Mouse (Mus musculus): ENCODE measurements around the gene Slc35f3. TPM values are rescaled to one million over a fixed set of nuclear protein-coding genes. Genes with fewer than 3 reads are reported as not detected.

Slc35f3 gene
- polyA plus RNA-seq (2015; fragmentation: Nextera tagmentation; extraction: Ambion mirVana), result 0.08 and 0.27 TPM in 2 replicates

DNA sequence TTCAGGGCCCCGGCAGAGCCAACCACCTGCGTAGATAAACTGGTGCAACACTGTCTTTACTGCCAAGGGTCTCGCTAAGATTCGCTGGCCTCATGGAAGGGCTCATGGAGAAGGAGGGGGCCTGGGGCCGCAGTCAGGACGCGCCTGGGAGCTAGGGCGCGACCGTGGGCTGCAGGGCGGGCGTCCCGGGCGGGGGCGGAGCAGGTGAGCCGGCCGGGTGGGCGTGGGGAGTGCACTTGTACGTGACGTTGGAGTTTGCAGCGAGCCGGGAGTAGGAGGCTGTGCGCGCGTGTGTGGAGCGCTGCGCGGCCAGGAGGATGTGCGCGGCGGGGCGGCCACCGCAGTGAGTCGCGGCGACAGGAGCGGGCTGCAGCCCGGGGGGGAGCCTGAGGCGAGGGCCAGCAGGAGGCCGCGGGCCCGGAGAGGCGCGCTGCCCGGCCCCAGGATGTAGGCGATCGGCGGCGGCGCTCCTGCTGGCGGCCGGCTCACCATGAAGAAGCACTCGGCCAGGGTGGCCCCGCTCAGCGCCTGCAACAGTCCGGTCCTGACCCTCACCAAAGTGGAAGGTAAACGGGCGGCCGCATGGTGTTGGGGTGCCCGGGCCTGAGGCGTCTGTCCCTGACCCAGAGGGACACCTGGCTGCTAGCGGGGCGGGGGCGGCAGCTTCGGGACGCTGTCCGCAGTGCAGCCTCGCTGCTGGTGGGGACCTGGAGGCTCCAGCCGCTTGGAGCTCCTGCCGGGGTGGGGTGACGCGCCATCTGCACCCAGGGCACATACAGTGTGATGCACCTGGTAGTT, at the start of gene Slc35f3:
Gene Slc35f3, plus strand, starts transcription at position 263 of the 798 bp plus-strand sequence.
- DNase-seq (ENCODE audit: low spot score), result no peak

DNA sequence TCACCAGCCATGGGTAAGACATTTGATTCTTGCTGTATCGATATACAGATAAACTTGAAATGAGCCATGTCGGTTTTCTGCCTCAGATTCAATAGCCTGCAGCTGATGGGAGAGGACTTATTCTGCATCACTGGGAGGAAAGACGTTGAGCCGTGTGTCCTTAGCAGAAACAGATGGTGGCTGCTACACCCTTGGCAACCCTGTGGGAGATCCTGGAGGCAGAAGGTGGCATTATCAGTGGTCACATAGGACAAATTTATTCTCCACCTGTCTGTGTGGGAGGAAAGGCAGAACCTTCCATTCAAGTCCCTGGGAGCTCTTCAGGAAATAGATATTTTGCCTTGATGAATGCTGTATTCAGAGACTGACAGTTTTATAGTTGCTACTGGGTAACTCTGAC, 47.9 kb upstream of the Slc35f3 start:
- no peak for DNase-seq (ENCODE audit: low spot score)

DNA sequence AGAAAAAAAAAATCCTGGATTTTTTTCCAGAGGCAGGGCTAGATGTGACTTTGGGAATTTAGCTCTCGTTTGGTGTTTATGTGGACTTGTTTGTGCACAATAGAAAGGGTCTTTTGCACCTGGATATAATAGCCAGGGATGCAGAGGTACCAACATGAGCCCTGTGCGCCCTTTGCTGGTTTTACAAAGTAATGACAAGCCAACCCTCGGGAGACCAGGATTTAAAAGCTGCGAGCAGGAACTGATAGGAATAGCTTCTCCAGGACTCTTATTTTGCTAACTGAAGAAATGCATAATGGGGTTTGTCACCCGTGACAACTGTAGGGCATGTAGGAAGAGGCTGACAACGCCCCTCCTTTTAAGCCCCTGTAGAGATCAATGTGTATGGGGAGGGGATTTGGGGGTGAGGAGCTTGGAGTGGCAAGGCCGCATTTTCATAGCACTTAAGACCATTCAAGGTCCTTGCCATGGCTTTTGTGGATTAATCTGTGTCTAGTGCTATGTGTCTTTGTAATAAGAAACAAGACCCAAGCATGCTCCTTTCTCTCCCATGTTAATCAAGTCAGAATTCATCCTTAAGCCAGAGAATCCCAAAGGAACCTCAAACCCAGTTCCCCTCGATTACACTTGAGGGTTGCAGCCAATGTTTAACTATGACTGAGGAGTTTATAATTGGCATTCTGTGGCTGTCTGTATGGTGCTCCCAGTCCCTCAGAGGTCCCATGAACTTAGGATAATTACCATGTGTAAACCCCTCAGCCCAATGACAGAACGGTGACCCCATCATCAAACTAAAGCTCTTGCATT, 41.6 kb upstream of the Slc35f3 start:
- no peak for DNase-seq (ENCODE audit: low spot score)

DNA sequence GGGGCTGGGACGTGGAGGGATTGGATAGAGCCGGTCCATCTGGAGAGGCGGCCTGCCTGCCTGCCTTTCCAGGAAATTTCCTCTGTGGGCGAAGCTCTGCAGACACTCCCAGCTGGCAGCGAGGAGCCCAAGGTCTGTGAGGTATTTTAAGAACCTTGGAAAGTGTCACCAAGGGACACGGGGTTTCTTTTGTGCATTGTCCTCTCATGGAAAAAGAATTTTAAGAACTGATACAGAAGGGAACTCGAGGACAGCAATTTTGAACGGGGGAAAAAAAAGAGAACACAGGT, 41.0 kb upstream of the Slc35f3 start:
- DNase-seq (ENCODE audit: low spot score), result no peak

DNA sequence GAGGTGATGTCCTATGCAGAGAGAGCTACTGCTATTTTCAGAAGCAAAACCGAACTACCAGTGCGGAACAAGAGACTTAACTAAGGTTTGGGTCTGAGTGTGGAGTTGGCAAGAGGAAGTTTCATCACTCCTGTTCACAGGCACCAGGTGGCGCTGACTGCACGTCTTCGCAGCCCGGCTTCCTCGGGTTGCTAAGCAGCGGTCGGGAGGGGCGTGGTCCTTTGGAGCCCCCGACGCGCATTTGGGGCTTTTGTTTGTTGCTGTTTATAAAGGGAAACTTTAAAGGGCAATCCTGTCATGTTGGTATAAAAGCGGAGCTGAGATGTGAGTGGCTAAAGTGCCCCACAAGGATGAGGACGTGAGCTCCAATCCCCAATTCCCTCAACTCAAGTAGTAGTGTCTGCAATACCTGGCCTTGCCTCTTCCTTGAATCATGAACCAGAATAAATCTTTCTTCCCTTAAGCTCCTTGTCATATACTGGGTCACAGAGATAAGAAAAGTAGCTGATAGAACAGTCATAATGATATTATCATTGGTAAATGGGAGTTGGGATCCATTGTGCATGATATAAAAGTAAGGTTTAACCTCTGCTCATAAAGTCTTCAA, 40.1 kb upstream of the Slc35f3 start:
- peak; percentile 53 for DNase-seq (ENCODE audit: low spot score)

DNA sequence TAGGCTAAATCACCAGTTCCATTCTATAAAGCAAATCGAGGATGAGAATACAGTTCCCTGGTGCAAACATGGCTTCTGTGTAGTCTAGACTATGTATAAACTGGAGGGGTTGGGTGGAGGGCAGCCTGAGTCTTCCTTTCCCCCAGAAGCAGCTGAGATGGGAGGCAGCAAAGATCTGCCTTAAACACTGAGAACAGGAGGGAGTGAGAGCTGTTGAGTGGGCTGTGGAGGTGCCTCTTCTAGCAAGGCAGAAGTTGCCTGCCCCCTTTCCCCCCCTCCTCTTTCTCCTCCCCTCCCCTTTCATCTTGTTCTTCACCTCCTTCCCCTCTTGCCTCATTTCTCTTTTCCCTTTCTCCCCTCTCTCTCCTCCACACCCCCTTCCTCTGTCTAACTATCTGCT, 33.2 kb upstream of the Slc35f3 start:
- no peak for DNase-seq (ENCODE audit: low spot score)

DNA sequence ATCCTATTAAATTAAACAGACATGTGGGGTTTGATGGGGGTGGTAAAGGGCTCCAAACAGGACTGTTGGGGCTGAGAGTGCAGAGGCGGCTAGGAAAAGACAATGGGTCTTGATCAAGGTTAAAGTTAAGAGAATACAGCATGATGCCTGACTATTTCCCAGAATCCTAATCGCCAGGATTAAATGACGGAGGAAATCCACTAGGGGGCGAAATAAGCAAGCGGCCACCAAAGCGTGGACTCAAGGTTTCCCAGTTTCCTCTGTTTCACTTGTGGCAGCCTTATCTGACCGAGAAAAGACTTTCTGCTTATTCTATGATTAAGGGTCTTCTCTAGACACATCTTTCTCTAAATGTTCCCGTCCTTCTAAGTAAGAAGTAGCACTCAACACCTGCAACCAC, 31.2 kb upstream of the Slc35f3 start:
- DNase-seq (ENCODE audit: low spot score), result peak; percentile 3

DNA sequence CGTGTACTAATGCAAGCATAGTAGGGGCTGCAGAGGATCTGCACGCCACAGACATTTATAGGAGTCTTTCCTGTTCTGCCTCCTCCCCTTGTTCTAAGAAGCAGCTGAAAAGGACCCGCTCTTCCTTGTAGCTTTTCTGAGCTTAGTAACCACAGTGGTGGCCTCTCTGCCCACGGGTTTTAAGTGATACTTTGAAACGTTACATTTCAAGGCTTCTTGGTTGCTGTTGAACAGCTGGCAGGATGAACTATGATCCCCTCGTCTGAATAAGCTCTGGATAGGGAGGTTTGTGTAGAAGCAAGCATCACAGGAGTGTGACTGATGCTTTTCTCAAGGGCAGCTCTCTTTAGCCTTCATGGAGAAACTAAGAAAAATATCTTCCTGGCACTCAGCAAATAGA, 28.6 kb upstream of the Slc35f3 start:
- no peak for DNase-seq (ENCODE audit: low spot score)

DNA sequence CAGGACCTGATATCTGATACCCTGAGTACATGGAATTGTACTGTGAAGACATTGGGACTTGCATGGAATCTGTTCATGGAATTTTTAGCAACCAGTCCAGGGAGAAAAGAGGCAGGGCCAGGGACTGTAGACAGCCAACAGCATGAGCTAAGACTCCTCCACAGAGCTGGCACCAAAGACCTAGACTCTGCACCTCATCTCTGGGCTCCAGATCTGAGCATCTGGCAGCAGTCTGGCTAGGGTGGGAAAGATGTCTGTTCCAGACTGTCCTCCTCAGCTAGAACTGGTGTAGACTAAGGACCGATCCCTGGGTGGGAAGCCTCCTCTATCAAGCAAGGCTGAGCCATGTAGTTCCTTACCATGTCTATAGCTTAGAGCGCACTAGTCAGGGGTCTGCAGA, 25.9 kb upstream of the Slc35f3 start:
- no peak for DNase-seq (ENCODE audit: low spot score)

DNA sequence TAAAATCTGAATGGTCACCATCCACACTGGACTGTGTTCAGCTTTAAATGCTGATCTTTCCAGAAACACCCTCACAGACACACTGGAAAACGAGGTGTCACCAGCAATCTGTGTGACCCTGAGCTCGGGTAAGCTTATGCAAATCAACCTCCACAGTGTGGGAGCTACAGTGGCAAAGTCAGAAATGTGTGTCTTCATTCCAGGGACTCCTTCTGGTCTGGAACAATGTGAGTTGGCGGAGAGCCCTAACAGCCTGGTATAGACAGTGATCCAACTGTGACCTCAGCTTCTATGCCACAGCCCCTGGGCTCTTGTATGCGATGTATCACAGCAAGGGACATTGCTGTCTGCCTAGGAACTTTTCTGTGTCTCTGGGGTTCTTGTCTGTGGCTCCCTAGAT, 25.3 kb upstream of the Slc35f3 start:
- no peak for DNase-seq (ENCODE audit: low spot score)

DNA sequence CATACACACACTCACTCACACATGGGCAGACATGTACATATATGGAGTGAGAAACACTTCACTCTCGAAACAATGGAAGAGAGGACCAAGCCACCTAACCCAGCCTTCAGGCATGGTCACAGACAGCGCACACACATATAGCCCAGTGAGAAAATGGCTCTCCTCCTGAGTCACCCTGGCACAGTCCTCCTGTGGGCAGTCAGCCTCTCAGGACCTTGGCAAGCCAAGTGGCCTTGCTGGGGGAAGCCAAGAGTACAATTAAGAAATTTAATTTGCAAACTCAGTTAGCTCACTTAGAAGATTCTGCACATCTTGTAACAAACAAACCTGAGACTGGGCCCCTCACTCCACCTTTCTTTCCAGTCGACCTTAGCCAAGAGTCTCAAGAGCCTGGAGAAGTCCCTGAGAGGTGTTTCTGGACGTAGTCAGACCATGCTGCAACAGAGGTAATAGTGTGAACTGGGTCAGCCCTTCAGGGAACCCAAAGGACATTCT, 23.4 kb upstream of the Slc35f3 start:
- DNase-seq (ENCODE audit: low spot score), result no peak

DNA sequence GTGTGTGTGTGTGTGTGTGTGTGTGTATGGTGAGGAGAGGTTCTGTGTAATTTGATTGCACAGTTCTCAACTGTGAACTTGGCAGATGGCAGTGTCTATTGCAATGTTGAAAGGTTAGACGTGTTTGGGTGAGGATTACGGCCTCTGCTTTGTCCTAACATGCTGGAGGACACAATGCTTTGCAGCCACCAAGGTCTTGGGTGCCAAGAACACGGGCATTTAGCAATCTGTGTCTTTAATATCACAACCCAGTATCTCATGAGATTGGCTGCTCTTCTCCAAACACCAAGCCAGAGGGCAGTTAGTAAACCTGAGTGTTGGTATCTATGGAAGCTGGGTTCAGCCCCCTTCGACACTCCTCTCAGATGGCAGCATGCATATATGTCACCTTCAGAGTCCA, 22.5 kb upstream of the Slc35f3 start:
- DNase-seq (ENCODE audit: low spot score), result no peak

DNA sequence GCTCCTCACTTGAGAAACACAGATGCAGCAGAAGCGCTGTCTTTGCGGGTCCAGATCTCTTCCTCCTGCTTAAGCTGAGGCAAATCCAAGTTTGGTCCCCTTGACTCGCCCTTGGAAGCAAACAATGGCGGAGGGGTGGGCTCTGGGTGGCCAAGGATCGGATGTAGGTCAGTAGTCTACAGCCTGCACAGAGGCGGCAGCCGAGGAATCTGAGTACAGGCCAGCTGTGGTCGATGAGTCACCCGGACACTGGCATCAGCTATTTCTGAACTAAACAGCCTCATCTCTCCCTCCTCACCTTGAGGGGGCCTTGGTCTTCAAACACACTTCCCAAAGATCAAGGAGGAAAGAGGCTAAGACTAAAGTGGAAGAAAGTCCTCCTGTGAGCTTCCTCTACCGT, 6.4 kb upstream of the Slc35f3 start:
- DNase-seq (ENCODE audit: low spot score), result no peak

DNA sequence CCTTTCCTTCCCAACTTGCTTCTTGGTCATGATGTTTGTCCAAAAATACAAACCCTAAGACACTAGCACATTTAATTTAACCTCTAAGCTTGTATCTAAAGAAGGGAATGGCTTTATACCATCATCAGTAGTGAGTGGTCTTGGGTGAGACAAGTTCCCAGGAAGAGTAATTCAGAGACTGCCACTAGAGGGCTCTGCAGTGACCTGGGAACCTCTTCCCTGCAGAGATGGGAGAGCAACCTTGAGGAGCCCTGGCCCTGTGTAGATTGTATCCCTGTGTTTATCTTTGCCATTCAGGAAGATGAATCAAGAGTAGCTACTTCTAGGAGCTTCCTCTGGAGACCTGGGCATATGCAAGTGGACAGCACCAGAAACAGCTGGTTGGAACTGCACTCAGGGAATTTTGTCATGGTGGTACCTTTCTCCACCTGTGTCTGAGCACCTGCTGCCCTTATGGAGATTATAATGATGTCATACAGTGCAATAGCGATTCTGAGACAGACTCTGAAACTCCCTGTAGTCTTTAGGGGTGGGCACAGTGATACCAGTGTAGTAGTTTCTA, 993 bp upstream of the Slc35f3 start:
- peak; percentile 5 for DNase-seq (ENCODE audit: low spot score)

DNA sequence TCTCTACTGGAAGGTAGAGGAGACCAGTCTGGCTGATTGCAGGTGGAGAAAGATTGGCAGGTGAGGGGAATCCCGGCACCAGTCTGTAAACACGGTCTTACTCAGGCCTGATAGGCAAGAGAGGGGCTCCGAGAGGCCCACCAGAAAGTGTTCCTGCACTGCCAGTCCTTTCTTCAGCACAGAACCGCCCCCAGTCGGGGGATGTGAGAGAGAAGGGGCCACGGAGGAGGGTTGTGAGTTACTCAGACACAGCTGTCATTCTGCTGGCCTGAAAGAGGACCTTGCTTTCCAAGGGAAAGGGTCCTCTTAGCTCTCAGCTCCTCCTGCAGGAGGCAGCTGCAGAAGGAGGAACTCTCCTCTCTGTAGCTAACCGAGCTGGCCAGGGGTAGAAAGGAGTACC, 975 bp downstream of the Slc35f3 start:
- DNase-seq (ENCODE audit: low spot score), result no peak

DNA sequence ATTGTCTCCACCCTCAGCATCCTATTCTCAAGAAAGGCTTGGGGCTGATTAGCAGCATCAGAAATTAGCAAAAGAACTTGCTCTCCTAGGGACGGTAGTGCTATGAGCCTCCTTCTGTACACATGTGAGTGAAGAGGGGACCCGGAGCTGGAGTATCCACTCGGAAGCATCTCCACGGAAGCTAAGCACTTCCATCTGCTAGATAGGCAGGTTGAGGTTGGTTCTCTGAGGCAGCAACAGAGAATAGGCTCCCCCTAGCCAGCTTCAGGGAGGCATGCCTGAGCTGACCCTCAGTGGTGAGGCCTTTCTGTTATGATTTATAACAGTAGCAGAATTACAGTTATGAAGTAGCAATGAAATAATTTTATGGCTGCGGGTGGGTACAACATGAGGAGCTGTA, 2.0 kb downstream of the Slc35f3 start:
- no peak for DNase-seq (ENCODE audit: low spot score)

DNA sequence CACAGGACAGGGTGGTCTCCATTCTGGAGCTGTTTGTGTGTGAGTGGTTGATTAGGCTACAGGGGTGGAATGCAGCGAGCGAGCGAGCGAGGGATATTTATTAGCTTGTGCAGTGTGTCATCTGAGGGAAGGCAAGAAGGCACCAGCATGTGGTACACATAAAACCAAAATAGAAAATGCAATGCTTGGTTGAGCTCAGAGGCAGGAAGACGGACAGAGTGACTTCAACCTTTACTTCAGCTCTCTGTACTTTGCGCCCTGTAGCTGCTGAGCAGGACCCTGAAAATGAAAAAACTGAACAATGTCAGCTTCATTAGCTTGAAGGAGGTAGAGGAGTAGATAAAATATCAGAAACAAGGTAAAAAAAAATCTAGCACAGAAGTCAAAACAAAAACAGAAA, 3.2 kb downstream of the Slc35f3 start:
- no peak for DNase-seq (ENCODE audit: low spot score)

DNA sequence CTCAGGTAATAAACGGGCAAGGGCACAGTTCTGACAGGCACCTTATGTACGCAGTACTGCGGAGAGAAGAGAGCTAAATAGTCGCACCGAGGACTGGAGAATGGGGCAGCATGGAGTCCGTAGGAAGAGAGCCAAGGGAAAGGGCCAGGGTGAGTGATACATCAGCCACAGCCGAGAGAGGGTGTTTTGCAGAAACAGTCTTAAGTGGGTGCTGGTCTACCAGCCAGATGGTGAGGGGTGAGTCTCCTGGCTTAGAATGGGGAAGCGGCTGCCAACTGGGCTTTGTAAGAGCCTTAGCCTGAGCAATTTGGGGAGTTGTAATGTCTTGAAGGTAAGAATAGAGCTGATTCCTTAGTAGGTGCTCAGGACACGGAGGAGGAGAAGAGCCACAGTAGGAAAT, 8.8 kb downstream of the Slc35f3 start:
- no peak for DNase-seq (ENCODE audit: low spot score)

DNA sequence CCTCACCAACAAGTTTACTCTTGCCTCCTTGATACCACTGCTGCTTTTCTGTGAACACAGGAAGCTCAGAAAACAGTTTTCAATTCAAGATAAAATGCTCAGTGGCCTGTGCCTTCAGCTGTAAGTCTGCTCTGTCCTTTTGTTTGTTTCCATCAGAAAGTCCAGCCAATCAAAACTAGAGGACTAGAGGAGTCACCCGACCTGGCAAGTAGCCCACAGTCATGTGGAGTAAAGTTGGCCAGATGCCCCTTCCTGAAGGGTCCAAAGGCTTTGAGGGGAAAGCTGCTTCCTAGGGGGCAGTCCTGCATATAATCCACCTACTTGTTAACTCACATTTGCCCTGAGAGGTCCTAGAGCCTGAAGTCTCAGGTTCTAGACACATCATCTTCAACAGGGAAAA, 10.7 kb downstream of the Slc35f3 start:
- no peak for DNase-seq (ENCODE audit: low spot score)

DNA sequence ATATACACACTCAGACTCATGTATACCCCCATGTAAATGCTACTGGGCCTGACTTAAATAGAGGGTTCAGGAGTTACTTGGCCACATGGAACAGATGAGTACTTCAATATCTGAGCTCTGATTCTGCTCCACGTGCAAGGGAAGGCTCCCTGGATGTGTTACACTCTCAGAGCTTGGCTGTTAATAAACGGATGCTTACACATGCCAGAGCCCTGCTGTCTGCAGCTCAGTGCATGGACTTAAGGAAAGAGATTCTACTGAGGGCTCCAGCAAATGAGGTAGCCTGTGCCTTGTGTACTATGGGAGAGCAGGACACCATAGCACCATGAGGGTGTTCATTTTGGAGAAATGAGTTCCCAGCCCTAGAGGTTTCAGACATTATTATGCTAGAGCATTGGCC, 26.6 kb downstream of the Slc35f3 start:
- no peak for DNase-seq (ENCODE audit: low spot score)

DNA sequence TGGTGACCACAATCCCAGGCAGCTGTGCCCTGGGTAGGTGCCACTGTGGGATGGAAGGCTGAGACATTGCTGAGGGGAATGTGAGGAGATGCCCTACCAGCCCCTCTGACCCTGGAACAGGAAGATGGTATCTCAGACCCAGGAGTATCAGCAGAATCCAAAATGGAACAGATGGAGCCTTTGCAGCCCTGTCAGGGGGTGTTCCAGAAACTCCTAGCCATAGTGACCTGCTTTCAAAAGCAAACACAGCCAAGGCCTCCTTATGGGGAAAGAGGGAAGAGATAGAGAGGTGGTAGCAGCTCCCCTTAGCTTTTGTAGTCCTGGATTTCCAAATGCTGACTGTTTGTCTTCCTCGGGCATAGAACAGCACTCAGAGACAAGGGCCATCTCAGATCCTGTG, 27.8 kb downstream of the Slc35f3 start:
- DNase-seq (ENCODE audit: low spot score), result no peak

DNA sequence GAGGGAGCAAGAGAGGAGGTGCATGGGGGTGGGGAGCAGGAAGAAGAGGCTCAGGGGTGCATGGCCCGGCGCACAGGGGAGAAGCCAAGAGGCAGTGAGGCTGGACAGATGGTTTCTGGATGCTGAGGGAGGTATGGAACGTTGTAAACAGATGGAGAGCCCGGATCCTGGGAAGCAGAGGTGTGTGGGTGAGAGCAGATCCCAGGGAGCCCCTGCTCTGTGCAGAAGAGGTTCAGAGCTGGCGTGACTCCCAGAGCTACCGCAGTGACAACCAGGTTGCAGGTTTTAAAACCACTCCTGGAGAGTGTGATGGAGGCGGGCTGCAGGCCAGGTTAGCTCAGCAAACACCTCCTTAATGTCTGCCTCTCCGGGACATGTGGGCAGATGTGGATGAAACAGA, 28.4 kb downstream of the Slc35f3 start:
- no peak for DNase-seq (ENCODE audit: low spot score)
